Mouse (Mus musculus) embryonic facial prominence, embryonic 12.5 days (tissue): ENCODE results near the gene Pop5. TPM values are rescaled to one million over a fixed set of nuclear protein-coding genes. Genes with fewer than 3 reads are reported as not detected.

Experiments used
- ATAC-seq: fragments of 200-750 bp; cut with Nextera tagmentation; 2 replicates; pipeline ENCODE4 v1.8.0; 2017; ENCODE audit not compliant: insufficient number of reproducible peaks, insufficient read depth, low FRiP score, low TSS enrichment
- H3K27ac ChIP-seq: fragments of 300-500 bp; sonication (generic); 2 replicates; pipeline ENCODE4 v1.5.1; 2016; ENCODE audit warnings: mild to moderate bottlenecking
- H3K27me3 ChIP-seq: fragments of 300-500 bp; sonication (generic); 2 replicates; pipeline ENCODE4 v1.6.1; 2016; ENCODE audit warnings: mild to moderate bottlenecking, moderate library complexity
- H3K36me3 ChIP-seq: fragments of 300-500 bp; sonication (generic); 2 replicates; pipeline ENCODE4 v1.6.1; 2016; ENCODE audit warnings: mild to moderate bottlenecking
- H3K4me1 ChIP-seq: fragments of 300-500 bp; sonication (generic); 2 replicates; pipeline ENCODE4 v1.6.1; 2016
- H3K4me2 ChIP-seq: fragments of 300-500 bp; sonication (generic); replicated peaks from 2 replicates; pipeline ENCODE4 v1.6.1; 2016; ENCODE audit warnings: mild to moderate bottlenecking, moderate library complexity
- H3K4me3 ChIP-seq: fragments of 300-500 bp; sonication (generic); 2 replicates; pipeline ENCODE4 v1.5.1; 2016; ENCODE audit warnings: mild to moderate bottlenecking
- H3K9ac ChIP-seq: fragments of 300-500 bp; sonication (generic); 2 replicates; pipeline ENCODE4 v1.6.1; 2016; ENCODE audit warnings: mild to moderate bottlenecking, moderate library complexity
- H3K9me3 ChIP-seq: fragments of 300-500 bp; sonication (generic); 2 replicates; pipeline ENCODE4 v1.6.1; 2016; ENCODE audit warnings: mild to moderate bottlenecking, moderate library complexity
- WGBS: fragments of 180-500 bp; shearing (Covaris S2); methylation state at CpG from one replicate; pipeline ENCODE4 v1.1.7; 2016; 5-methylcytosine and 5-hydroxymethylcytosine counted together
- polyA plus RNA-seq: library from polyadenylated mRNA; unstranded; fragments of >200 nt; fragmentation: Nextera tagmentation; extraction: Ambion mirVana; gene quantifications from 2 replicates; pipeline ENCODE4 v1.2.1, GENCODE M21; 2016

Gene Pop5
- polyA plus RNA-seq: 82.1 and 93.4 TPM in 2 replicates

DNA sequence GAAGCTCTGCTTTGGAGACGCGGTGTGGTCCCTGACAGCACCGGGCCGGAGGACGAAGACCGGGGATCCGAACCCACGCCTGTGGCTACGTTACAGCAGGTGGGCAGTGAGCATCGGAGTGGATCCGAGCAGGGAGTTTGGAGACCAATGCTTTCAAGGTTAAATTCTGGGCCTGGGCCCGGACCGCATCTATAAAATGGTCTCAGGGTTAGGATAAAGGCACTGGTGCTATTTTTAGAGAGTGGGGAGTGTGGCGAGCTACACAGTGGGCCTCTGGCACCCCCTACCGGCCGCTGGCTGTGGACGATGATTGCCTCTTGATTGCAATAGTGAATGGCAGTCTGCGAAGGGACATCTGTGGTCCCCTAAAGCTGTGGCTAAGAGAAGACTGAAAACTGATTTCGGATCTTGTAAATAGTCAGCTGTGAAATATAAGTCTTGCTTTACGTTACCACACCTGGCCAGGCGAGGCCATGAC lies at the start of gene Pop5:
TSS of gene Pop5 (plus strand) at position 51 of the 478 bp plus-strand sequence.
- no peak within 1 kb of the TSS for H3K27ac ChIP-seq
- peaks cover 12% of the 10 kb centered on the region for H3K36me3 ChIP-seq
- H3K4me3 ChIP-seq: peak within 1 kb of the TSS; percentile 47
- peaks cover 12% of the 10 kb centered on the region for H3K4me1 ChIP-seq
- H3K9me3 ChIP-seq: no peaks in the 10 kb centered on the region
- 1% methylated on average over 21 of the region's 21 CpGs for WGBS
- ATAC-seq: no peak
- peaks cover 15% of the 10 kb centered on the region for H3K27me3 ChIP-seq
- peak within 1 kb of the TSS; percentile 70 for H3K4me2 ChIP-seq
- peak within 1 kb of the TSS; percentile 50 for H3K9ac ChIP-seq

DNA sequence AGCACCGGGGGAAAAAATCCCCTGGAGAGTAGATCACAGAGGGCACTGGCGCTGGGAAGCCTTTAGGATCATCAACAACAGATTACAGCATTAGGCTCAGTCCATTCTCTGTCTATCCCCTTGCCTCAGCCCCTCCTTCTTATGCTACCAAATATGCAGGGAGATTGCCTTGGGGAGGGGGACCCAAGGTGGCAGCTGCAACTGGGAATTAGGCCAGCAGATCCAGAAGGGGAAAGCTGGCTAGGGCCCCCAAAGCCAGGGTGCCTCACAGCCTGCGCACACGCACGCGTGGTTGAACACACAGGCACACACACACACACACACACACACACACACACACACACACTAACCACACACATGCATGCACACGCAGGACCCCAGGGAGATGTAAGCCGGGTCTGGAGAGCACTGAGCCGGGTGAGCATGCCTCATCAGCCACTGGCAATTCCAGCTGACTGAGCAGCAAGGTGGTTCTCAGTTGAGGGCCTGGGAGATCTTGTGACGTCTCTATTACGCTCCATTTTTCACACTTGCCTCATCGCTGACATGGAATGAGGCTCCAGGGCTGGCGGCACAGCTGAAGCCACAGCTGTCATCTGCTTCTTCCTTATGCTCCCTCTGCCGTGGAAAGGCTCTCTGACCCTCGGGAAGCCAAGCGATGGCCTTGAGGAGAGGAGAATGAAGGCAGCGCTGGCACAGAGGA lies 49.1 kb upstream of the Pop5 start:
- ATAC-seq: no peak
- H3K9me3 ChIP-seq: no peaks in the 10 kb centered on the region
- peaks cover 44% of the 10 kb centered on the region for H3K27me3 ChIP-seq
- H3K4me3 ChIP-seq: no peak overlapping the region
- H3K4me1 ChIP-seq: peaks cover 17% of the 10 kb centered on the region
- peak overlapping the region; percentile 31 for H3K4me2 ChIP-seq
- 0 out of 2 replicates have a peak overlapping the region, but pooled peaks have one; percentile 6 for H3K27ac ChIP-seq
- no peaks in the 10 kb centered on the region for H3K36me3 ChIP-seq
- no peak overlapping the region for H3K9ac ChIP-seq
- 34% methylated on average over 13 of the region's 17 CpGs for WGBS

DNA sequence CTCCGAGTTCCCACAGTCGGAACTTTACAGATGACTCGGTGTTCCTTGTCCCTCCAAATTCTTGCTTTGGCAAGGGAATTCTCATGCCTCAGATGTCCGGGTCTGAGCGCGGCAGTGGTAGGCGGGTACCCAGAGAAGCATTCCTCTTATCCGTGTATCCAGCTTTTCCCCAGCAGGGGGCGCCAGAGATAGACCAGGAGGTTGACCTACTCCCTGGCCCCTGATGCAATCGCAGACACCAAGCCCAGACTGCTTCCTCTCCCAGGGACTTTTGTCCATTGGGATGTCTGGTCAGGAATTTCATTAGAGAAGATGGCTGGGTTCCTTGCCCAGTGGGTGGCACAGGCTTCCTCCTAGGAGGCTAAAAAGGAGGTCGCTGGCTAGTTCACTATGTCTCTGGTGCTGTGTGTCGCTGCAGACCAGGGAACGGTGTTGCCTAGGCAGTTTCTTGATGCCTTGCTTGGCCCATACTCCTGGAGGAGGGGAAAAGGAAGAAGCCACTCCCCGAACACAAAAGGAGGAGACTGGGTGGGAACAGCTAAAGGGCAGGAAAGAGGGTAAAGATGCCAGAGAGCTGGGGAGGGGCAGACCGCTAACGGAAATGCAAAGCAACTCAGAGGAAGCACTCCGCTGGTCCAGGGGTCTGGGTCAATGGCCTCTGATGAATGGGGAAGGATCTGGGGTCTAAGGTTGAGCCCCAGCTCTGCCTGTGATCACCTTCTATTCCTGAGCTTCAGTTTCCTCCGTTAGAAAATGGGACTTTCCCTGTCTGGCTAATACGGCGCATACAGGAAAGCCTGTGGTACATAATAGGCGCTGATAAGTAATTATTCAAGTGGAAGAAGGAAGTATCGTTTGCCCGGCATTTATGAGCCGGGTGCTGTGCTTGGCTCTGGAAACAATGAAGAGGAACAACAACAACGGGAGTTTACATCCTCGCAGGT lies 48.2 kb upstream of the Pop5 start:
- Histone ChIP-seq H3K9ac (no peak overlapping the region), H3K36me3 (no peaks in the 10 kb centered on the region), H3K27ac (no peak overlapping the region), H3K9me3 (no peaks in the 10 kb centered on the region), H3K4me2 (peak overlapping the region; percentile 31), H3K4me3 (no peak overlapping the region), H3K4me1 (peaks cover 25% of the 10 kb centered on the region), H3K27me3 (peaks cover 53% of the 10 kb centered on the region)
- WGBS: 14% methylated on average over 26 of the region's 26 CpGs
- ATAC-seq: 0 out of 2 replicates have a peak, but pooled peaks have one; percentile 32

DNA sequence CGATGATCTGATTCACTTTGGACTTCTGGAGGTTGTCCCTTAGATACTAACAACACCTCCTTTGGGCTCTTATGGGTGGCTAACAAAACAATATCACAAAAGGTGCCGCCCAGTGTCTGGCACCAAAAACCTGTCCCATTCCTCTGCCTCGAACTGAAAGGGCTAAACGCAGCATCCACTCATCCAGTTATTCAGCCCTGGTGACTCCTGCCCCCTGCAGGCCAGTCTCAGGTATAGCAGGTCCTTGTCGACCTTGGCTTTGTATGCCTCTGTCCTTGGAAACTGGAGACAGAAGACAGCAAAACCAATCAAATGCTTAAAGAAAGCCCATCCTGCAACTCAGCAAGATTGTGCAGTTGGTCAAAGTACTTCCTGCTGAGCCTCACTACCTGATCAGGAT lies 46.8 kb upstream of the Pop5 start:
- Histone ChIP-seq H3K9me3 (no peaks in the 10 kb centered on the region), H3K4me1 (peaks cover 39% of the 10 kb centered on the region), H3K36me3 (no peaks in the 10 kb centered on the region), H3K4me3 (no peak overlapping the region), H3K4me2 (no peak overlapping the region), H3K27me3 (peaks cover 67% of the 10 kb centered on the region), H3K9ac (no peak overlapping the region), H3K27ac (no peak overlapping the region)
- 51% methylated on average over 5 of the region's 5 CpGs for WGBS
- no peak for ATAC-seq

DNA sequence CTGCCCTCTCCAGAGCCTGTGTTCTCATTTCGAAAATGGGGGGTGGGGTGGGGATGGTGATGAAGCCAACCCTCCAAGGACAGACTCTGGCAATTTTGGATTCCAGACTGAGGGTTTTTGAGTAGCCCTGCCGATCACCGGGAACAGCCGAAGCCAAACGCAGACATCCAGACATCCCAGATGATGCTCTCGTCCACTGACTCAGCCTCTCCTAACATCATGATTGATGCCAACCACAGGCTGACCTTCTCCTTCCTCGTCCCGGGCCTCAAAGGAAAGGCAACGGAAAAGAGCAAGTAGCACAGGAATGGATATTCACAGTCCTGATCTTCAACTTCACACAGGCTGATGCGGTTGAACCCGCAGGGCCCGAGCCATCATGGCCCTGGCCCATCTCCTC lies 45.6 kb upstream of the Pop5 start:
- H3K4me3 ChIP-seq: no peak overlapping the region
- H3K9me3 ChIP-seq: no peaks in the 10 kb centered on the region
- H3K4me1 ChIP-seq: peaks cover 43% of the 10 kb centered on the region
- WGBS: 51% methylated on average over 12 of the region's 12 CpGs
- no peak for ATAC-seq
- no peaks in the 10 kb centered on the region for H3K36me3 ChIP-seq
- H3K27ac ChIP-seq: no peak overlapping the region
- no peak overlapping the region for H3K9ac ChIP-seq
- peaks cover 78% of the 10 kb centered on the region for H3K27me3 ChIP-seq
- H3K4me2 ChIP-seq: no peak overlapping the region

DNA sequence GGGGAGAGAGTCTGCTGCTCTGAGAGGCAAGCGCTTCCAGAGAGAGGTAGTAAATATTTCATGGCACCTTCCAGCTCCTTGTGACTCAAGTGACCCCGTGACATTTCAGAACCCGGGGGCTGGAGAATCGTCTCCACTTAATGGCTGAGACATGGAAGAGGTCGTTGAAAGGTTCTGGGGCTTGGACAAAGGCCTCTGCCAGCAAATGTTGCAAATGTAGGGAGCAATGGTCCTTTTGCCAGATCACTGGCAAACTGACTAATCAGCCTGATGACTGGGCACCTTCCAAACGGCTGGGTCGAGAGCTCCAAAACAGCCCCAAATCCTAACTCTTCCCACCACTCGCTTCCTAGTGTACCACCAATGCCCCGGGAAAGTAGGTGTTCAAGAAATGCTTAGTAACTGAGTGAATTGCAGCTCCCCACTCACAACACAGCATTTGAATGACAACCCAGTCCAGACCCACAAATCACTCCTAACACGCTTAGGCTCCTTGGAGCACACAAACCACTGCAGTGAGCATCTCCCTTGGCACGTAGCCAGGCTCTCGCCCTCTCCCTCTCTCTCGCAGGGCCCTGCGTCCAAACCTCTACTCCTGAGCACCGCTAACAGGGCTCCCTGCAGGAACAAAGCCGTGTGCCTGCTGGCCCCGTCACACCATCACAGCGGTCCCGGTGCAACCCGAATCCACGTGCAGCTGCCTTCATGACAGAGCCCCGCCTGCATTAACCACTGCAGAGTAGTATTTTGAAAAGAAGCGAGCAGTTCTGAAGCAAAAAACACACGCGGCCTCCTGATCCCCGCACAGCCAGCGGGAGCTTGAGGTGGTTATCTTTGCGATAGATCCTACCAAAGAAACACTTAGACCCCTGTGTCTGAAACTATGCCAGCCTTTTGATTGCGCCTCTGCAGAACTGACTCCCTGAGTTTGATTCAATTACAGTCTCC lies 43.5 kb upstream of the Pop5 start:
- no peak for ATAC-seq
- H3K9ac ChIP-seq: no peak overlapping the region

DNA sequence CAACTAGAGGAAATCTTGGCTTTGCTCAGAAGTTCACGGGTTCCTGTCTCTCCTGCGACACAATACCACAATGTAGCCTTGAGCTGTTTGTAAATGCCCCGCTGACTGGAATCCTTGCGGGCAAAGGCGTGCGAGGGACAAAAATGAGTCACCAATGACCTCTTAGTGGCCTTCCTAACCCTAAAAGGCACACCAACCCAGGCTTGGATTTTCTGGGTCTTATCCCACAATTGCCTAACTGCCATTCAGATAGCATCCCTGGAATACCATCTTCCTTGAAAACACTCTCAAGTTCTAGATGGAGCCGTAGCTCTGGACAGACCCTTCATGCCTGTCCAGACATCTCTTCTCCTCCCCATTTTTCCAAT lies 42.8 kb upstream of the Pop5 start:
- ATAC-seq: no peak
- Histone ChIP-seq H3K27me3 (peaks cover 70% of the 10 kb centered on the region), H3K9ac (no peak overlapping the region), H3K4me2 (peak overlapping the region; percentile 100), H3K27ac (no peak overlapping the region), H3K9me3 (no peaks in the 10 kb centered on the region), H3K4me1 (peaks cover 28% of the 10 kb centered on the region), H3K4me3 (peak overlapping the region; percentile 64), H3K36me3 (no peaks in the 10 kb centered on the region)
- WGBS: 10% methylated on average over 7 of the region's 7 CpGs

More for the DNA sequence above, 43.5 kb upstream of the Pop5 start:
- Histone ChIP-seq H3K27me3 (peaks cover 76% of the 10 kb centered on the region), H3K4me1 (peaks cover 34% of the 10 kb centered on the region), H3K9me3 (no peaks in the 10 kb centered on the region), H3K27ac (no peak overlapping the region), H3K4me2 (peak overlapping the region; percentile 10; the same call in 1 of the 2 replicates), H3K4me3 (0 out of 2 replicates have a peak overlapping the region, but pooled peaks have one; percentile 9), H3K36me3 (no peaks in the 10 kb centered on the region)
- 9% methylated on average over 29 of the region's 29 CpGs for WGBS

DNA sequence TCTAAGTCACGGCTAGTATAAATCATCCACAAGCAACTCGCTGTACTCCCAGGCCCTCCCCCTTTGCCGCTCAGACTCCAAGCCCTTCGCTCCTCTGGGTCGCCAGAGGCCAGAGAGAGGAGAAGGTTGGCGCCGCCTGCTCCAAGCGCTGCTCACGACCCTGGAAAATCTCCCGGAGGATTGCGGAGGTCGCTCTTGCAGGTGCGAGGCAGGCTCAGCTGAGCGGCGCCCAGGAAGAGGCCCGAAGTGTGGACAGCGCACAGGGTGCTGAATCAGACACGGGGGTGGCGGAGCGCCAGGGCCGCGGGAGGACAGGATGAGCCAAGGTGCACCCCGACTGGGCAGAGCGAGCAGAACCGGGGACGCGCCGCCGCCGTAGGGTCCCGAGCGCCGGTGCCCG lies 42.4 kb upstream of the Pop5 start:
- H3K9ac ChIP-seq: peak overlapping the region; percentile 62
- H3K4me3 ChIP-seq: peak overlapping the region; percentile 64
- no peak for ATAC-seq
- H3K27me3 ChIP-seq: peaks cover 69% of the 10 kb centered on the region
- H3K36me3 ChIP-seq: no peaks in the 10 kb centered on the region
- under 1% methylated on average over 34 of the region's 34 CpGs for WGBS
- peaks cover 28% of the 10 kb centered on the region for H3K4me1 ChIP-seq
- peak overlapping the region; percentile 100 for H3K4me2 ChIP-seq
- H3K27ac ChIP-seq: no peak overlapping the region
- no peaks in the 10 kb centered on the region for H3K9me3 ChIP-seq

DNA sequence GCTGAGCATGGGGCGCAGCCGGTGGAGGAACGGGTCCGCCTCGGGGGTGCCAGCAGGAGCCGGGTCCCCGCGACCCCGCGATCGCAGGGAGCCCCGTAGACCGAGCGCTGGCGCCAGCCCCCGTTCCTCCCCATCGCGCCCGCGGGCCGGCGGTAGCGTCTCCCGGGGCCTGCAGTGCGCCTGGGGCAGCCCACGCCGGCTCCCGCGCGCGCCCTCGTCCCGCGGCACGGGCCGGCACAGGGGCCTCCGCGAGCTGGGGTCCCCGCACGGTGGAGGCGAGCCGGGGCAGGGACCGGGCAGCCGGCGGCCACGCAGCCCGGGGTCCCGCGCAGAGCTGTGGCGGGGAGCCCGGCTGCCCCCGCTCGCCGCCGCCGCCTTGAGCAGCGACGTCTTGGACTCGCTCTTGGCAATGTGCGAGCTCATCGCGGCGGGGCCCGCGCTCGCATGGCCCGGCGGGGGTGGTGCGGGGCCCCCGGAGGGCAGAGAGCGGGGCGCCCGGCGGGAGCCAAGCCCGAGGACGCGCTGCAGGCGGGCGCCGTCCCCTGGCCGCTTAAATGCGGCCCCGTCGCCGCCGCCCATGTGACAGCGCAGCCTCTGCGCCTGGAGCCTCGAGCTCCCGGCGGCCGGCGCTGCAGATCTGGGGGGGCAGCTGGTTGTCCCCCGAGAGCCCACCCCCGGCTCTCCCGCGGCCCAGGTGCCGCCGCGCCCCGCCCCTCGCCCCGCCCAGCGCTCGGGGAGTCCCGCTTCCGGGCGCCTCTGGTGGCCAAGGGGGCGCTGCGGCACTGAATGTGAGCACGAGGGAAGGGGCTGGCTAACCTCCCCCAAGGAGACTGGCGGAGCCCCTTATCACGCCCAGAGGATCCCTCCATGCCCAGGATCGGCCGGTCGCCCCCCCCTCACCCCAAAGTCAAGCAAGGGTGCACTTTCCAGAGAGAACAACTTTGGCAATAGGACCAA lies 41.7 kb upstream of the Pop5 start, which contains the start of gene Cabp1:
TSS of gene Cabp1 (minus strand) at position 713 of the 957 bp plus-strand sequence.
- WGBS: 1% methylated on average over 102 of the region's 116 CpGs
- Histone ChIP-seq H3K9ac (peak within 1 kb of the TSS; percentile 62), H3K9me3 (no peaks in the 10 kb centered on the region), H3K36me3 (no peaks in the 10 kb centered on the region), H3K4me1 (peaks cover 28% of the 10 kb centered on the region), H3K27ac (no peak within 1 kb of the TSS), H3K4me3 (peak within 1 kb of the TSS; percentile 64), H3K27me3 (peaks cover 69% of the 10 kb centered on the region), H3K4me2 (peak within 1 kb of the TSS; percentile 100)
- ATAC-seq: peak; percentile 39; the same call in 1 of the 2 replicates

DNA sequence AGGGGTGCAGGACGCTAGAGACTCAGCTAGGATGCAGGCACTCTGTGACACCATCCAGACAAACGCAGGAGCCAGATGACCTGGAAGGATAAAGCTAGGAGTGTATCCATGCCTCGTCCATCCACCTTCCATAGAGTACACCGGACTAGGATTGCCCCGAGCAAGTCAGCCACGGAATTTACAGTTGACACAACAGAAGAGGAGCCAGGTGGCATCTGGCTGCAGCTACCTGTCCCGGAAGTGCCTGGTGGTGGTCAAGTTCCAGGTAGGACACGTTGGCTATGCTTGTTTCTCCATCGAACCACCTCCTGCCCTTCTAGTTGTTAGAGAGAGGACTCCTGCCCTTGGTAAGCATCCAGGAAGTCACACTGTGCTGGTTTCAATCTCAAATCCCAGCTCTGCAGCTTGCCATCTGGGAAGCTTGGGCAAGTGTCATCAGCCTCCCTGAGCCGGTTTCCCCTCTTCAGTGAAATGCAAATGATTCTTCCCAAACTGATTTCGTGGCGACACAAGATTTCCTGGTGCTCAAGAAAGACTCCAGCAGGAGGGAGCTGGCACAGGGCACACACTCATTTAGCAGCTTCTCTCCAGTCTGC lies 40.9 kb upstream of the Pop5 start:
- no peak overlapping the region for H3K27ac ChIP-seq
- H3K4me3 ChIP-seq: peak overlapping the region; percentile 64
- no peaks in the 10 kb centered on the region for H3K9me3 ChIP-seq
- peak overlapping the region; percentile 62; the same call in 1 of the 2 replicates for H3K9ac ChIP-seq
- WGBS: 6% methylated on average over 12 of the region's 12 CpGs
- H3K27me3 ChIP-seq: peaks cover 63% of the 10 kb centered on the region
- H3K36me3 ChIP-seq: no peaks in the 10 kb centered on the region
- H3K4me2 ChIP-seq: peak overlapping the region; percentile 100
- H3K4me1 ChIP-seq: peaks cover 28% of the 10 kb centered on the region
- ATAC-seq: no peak
